Mouse (Mus musculus): ENCODE data around the gene Gm5458.
"Not testable (repeated sequence)": the region's sequence is repeated elsewhere in the genome, so short reads cannot be mapped to it uniquely, and the experiment has no call there.

The Gm5458 gene

DNA sequence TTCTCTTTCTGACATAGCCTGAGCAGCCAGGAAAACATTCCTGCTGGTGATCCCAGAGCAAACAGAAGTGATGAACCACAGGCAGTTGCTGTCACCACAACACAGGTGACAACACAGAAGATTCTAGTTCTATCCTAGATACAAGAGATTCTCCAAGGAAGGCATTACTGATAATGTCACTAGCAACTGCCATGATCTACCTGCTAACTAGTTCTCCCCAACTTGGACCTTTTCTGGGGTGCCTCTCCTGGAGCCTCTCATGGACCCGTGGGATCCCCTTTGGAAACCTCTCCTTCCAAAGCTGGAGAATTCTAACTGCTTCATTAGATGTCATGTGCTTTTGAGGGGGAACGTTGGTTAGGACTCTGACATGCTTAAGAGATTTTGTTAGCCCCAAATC, at the start of gene Gm5458:
Gm5458 (minus strand) TSS at position 101 of the 400 bp plus-strand sequence.
- DNase-seq: not testable (repeated sequence)

DNA sequence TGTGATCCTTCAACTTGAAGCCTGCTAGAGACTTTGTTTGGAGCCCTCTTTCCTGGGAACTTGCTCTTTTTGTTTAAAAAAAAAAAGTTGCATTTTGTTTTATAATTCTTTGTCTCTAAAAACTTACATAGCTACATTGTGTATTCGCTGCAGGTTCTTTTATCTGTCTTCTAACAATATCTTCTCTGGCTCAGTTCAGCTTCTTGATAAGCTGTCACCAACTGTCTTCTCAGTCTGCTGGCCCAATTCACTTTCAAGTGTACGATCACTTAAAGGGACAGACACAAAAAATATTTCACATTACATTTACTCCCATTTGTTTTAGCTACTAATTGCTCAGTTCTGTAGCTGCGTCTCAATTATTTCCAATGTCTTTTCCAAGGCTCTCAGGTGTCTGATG, 43.9 kb upstream of the Gm5458 start:
- DNase-seq: no peak

DNA sequence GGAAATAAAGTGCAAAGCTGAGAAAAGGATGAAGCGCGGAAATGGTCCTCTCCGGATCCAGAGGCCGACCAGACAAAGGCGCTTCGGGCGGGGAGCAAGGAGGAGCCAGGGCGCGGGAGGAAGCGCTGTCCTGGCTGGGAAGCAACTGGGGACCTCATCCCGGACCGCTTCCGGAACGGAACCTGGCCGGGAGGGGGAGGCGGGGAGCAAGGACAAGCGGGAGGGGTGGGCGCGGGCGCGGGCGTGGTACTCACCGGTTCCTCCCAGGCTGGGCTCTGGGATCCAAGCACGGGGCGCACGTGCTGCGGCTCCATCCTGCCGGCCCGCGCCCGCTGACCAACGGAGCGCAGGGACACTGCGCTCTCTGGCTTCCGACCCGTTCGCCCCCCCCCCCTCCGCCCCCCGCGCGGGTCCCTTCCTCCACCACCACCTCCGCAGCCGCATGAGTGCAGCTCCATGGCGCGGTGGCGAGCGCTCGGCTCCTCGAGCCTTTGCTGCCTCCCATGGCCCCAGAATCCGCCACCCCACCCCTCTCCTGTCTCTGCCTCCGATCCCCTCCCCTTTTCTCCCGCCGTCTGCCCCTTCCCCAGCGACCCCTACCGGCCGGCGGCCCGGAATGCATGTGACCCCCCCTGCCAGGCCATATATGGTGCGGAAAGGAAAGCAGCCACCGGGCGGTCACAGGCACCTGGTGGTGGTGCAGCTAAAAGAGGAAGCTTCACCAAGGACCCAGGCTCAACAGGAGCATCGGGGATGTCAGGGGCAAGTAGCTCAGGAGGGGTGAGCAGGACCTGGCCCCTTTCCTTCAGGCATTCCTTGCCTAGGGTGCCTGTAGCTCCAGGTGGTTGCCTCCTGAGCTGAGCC, 17.3 kb downstream of the Gm5458 start, which contains the start of gene Gm2237:
Gm2237 (minus strand) TSS at position 332 of the 864 bp plus-strand sequence.
- not testable (repeated sequence) for DNase-seq

DNA sequence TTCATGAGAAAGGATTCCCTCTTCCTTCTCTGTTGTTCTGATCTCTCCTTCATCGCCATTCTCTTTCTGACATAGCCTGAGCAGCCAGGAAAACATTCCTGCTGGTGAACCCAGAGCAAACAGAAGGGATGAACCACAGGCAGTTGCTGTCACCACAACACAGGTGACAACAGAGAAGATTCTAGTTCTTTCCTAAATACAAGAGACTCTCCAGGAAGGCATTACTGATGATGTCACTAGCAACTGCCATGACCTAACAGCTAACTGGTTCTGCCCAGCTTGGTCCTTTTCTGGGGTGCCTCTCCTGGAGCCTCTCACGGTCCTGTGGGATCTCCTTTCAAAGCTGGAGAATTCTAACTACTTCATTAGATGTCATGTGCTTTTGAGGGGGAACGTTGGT, 52.5 kb downstream of the Gm5458 start, which contains the start of gene Gm2244:
Gm2244 (minus strand) TSS at position 101 of the 400 bp plus-strand sequence.
- not testable (repeated sequence) for DNase-seq
